ENCODE assay signal across 8 mouse cellular contexts in the genomic region with DNA sequence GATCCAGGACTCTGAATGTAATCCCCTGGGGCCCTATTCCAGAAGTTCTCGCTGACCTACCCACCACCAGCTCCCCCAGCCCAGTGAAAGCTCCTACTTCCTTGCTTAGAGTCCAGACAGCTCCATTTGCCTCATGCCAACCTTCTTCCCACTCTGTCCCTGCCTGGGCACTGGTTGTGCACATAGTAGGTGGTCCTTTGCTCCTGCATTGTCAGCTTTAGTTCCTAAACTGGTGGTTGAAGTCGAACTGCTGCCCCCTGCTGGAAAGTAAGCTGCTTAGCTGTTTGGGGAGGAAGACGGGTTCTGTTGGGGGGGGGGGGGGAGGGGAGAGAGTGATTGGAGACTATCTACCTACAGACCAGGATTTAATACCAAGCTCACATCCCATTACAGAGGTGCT. TPM values are rescaled to one million over a fixed set of nuclear protein-coding genes. Genes with fewer than 3 reads are reported as not detected.
DNase-seq lines count a peak whose midpoint lies in the region; ATAC-seq lines count a peak whose summit lies in the region.

No protein-coding gene starts in this region.

- ATAC-seq in kidney, embryonic 14.5 days (ENCODE audit: low FRiP score, low TSS enrichment), result no peak
- no peak for ATAC-seq in granulocyte monocyte progenitor cell, adult 5-6 weeks (replicated peaks; ENCODE audit: poor library complexity, severe bottlenecking)

- 49% methylated on average over 3 of the region's 3 CpGs for WGBS in kidney, embryonic 14.5 days

- no peaks in the 10 kb centered on the region for H3K9me3 ChIP-seq in kidney, embryonic 14.5 days (ENCODE audit: control insufficient read depth, low read length)

- no peak overlapping the region for H3K4me2 ChIP-seq in kidney, embryonic 14.5 days (replicated peaks; ENCODE audit: low read depth, low read length)

- H3K27me3 ChIP-seq in kidney, embryonic 14.5 days (ENCODE audit: control insufficient read depth, insufficient read depth, low read length), result no peaks in the 10 kb centered on the region

- peak; percentile 24 to 27 for DNase-seq in cerebellum, adult 18-20 months
- DNase-seq in cerebellum, adult 9-11 months, result no peak
- peak; percentile 36 to 66 for DNase-seq in kidney, postnatal 36 days
- peak; percentile 63 for DNase-seq in NIH3T3 (ENCODE audit: low read depth)
- DNase-seq in lung, postnatal 10 days, result peak; percentile 58
- DNase-seq in left cerebral cortex, adult 11 months (ENCODE audit: low spot score), result no peak

- H3K4me3 ChIP-seq in kidney, embryonic 14.5 days (ENCODE audit: low read length), result no peak overlapping the region

- no peaks in the 10 kb centered on the region for H3K4me1 ChIP-seq in kidney, embryonic 14.5 days (ENCODE audit: control insufficient read depth, insufficient read depth, low read length)

- H3K27ac ChIP-seq in kidney, embryonic 14.5 days (ENCODE audit: low read depth, low read length), result no peak overlapping the region

- no peak overlapping the region for H3K9ac ChIP-seq in kidney, embryonic 14.5 days (ENCODE audit: low read depth, low read length)

- no peaks in the 10 kb centered on the region for H3K36me3 ChIP-seq in kidney, embryonic 14.5 days (ENCODE audit: control insufficient read depth, insufficient read depth, low read length)

RNA-seq across cellular contexts. Expression of a gene that starts 2.4 kb away (rescaled TPM):
- polyA plus RNA-seq in kidney, embryonic 14.5 days (2014; fragmentation: Nextera tagmentation; extraction: Ambion mirVana), result not detected in 2 replicates
- total RNA-seq in granulocyte monocyte progenitor cell, adult 5-6 weeks (2014; fragmentation: Nextera tagmentation), result not detected in 2 replicates
- not detected in 2 replicates for total RNA-seq in granulocyte monocyte progenitor cell, adult 5-6 weeks (2017)

RNA-seq across cellular contexts. Expression of a gene that starts 9.2 kb away (rescaled TPM):
- polyA plus RNA-seq in kidney, embryonic 14.5 days (2014; fragmentation: Nextera tagmentation; extraction: Ambion mirVana), result 0.16 TPM in 1 of 2 replicates, not detected in the other
- total RNA-seq in granulocyte monocyte progenitor cell, adult 5-6 weeks (2014; fragmentation: Nextera tagmentation), result 0.41 TPM in 1 of 2 replicates, not detected in the other
- total RNA-seq in granulocyte monocyte progenitor cell, adult 5-6 weeks (2017), result 0.26 and 0.60 TPM in 2 replicates

RNA-seq across cellular contexts. Expression of a gene that starts 10.3 kb away (rescaled TPM):
- polyA plus RNA-seq in kidney, embryonic 14.5 days (2014; fragmentation: Nextera tagmentation; extraction: Ambion mirVana), result not detected in 2 replicates
- not detected in 2 replicates for total RNA-seq in granulocyte monocyte progenitor cell, adult 5-6 weeks (2014; fragmentation: Nextera tagmentation)
- 0.88 TPM in 1 of 2 replicates, not detected in the other for total RNA-seq in granulocyte monocyte progenitor cell, adult 5-6 weeks (2017)

RNA-seq across cellular contexts. Expression of a gene that starts 19.8 kb away (rescaled TPM):
- polyA plus RNA-seq in kidney, embryonic 14.5 days (2014; fragmentation: Nextera tagmentation; extraction: Ambion mirVana), result not detected in 2 replicates
- not detected in 2 replicates for total RNA-seq in granulocyte monocyte progenitor cell, adult 5-6 weeks (2014; fragmentation: Nextera tagmentation)
- not detected in 2 replicates for total RNA-seq in granulocyte monocyte progenitor cell, adult 5-6 weeks (2017)

RNA-seq across cellular contexts. Expression of a gene that starts 41.3 kb away (rescaled TPM):
- 76.1 and 106 TPM in 2 replicates for polyA plus RNA-seq in kidney, embryonic 14.5 days (2014; fragmentation: Nextera tagmentation; extraction: Ambion mirVana)
- not detected in 2 replicates for total RNA-seq in granulocyte monocyte progenitor cell, adult 5-6 weeks (2014; fragmentation: Nextera tagmentation)
- not detected in 2 replicates for total RNA-seq in granulocyte monocyte progenitor cell, adult 5-6 weeks (2017)

Comparison
In these comparisons a context has a peak if more than half of its experiments do, and no peak if none do; other contexts are left out.
1. DNase-seq: peak in cerebellum, adult 18-20 months (2 of 2), kidney, postnatal 36 days (2 of 2), NIH3T3 (single experiment) and lung, postnatal 10 days (single experiment); none in cerebellum, adult 9-11 months (single experiment) and left cerebral cortex, adult 11 months (single experiment).